Mouse (Mus musculus) spleen, postnatal 4 days (tissue): ENCODE results near the gene Mthfr.
"Not testable (repeated sequence)": the region's sequence is repeated elsewhere in the genome, so short reads cannot be mapped to it uniquely, and the experiment has no call there.

Experiments
- DNase-seq, 2 experiments: peaks; one replicate each; pipeline ENCODE4 v3.0.0; 2022; ENCODE audit warnings: low spot score in 2 of 2

Mthfr gene

DNA sequence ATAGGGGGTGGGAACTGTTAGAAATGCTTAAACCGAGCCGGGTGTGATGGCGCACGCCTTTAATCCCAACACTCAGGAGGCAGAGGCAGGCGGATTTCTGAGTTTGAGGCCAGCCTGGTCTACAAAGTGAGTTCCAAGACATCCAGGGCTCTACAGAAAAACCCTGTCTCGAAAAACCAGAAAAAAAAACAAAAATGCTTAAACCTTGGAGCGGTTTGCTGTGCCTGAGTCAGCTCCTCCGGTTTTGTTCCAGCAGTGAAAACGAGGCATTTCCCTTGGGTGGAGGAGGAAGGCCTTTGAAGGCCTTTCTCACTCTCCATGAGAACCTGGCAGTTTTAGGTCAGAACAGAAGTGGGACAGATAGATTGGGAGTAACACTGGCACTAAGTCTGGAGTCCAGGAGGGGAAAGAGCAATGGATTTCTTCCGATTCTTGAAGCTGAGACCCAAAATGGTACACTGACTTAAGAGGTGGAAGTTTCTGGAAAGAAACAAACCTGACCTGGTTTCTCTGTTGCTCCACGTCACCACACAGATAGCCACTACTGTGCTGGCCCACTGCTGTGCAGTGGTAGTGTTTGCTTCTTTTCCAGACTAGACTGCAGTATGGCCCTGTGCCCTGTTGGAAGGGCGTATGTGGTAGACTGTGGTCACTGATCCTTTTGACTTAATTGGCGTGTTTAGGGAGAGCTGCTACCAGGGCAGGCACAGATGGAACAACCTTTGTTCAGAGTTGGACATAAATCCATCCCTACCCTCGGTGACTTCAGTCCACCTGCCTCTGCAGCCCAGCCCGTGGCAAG, 1.4 kb downstream of the Mthfr start:
- DNase-seq: no peak

DNA sequence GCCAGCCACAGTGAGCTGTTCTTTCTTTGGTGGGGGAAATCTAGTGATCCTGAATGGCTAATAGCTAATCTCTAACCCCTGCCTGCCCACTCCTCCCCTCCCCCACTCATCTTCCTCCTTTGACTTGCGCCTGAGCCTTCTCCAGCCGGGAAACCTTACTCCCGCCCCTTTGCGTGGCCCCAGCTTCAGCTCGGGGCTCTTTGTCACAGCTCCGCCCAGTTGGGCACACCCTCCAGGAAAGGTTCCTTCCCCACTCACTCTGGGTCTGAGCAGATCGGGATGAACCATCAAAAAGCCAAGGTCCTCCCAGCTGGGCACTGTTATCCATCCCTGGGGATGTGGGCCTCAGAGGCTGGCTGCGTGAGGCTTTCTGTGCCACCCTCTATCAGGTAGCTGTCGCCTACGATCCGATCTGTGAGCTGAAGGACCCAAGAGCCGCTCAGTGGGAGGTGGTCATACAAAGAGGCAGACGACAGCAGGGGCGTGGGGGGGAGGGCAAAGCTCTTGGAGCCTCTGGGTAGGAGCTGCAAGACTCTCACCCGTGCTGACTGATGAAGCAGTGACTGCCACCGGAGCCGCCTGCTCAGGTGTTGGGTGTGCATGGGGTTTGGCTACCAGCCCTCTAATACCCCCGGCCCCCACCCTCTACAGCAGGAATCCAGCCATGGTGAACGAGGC, 2.2 kb downstream of the Mthfr start:
- peak; percentile 59 to 78 for DNase-seq

DNA sequence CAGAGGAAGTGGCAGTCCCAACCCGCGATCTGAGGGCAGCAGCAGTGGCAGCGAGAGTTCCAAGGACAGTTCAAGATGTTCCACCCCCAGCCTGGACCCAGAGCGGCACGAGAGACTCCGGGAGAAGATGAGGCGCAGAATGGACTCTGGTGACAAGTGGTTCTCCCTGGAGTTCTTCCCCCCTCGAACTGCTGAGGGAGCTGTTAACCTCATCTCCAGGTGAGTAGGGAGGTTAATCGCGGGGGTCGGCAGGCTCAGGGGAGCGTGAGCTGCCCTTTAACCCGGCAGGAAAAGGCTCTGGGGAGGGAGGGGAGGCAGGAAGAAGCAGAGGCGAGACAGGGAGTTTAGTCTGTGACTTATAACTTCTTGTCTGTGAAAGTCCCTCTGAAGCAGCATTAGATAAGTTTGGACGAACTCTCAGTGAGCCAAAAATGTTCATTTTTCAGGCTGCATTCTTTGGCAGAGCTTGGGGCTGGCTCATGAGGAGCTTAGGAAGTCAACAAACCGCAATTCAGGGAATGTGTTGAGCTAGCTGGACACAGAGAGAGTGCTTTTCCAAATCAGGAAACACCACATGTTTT, 2.8 kb downstream of the Mthfr start:
- peak in 1 of 2 experiments; percentile 73 for DNase-seq

DNA sequence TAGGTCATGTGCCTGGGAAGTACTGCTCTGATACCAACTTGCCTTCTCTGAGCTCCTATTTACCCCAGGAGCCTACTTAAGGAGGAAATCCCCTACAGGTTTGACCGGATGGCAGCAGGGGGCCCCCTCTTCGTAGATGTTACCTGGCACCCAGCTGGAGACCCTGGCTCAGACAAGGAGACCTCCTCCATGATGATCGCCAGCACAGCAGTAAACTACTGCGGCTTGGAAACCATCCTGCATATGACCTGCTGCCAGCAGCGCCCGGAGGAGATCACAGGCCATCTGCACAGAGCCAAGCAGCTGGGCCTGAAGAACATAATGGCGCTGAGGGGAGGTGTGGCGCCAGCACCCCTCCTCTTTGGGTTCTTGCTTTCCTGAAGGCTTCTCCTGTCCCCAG, 4.5 kb downstream of the Mthfr start:
- not testable (repeated sequence) for DNase-seq

DNA sequence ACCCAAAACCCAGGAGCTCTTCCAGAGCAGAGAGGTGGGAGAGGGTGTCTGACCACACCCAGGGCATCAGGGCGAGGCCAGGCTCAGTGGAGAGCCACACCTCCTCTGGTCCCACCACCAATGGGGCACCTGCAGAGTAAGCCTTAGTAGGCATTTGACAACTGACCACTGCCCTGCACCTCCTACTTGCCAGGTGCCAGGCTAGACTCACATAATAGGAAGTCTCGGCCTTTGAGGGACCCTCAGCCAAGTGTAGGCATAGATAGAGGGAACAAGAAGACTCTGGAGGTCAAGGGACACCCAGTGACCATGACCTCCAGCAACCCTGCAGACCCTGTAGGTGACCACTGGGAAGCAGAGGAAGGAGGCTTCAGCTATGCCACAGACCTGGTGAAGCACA, 5.2 kb downstream of the Mthfr start:
- DNase-seq: peak in 1 of 2 experiments; percentile 64

- peak in 1 of 2 experiments; percentile 60 for DNase-seq
Observed at GRCm38 (mm10) chr4:148046450-148047031, 7.7 kb downstream of the Mthfr start.

DNA sequence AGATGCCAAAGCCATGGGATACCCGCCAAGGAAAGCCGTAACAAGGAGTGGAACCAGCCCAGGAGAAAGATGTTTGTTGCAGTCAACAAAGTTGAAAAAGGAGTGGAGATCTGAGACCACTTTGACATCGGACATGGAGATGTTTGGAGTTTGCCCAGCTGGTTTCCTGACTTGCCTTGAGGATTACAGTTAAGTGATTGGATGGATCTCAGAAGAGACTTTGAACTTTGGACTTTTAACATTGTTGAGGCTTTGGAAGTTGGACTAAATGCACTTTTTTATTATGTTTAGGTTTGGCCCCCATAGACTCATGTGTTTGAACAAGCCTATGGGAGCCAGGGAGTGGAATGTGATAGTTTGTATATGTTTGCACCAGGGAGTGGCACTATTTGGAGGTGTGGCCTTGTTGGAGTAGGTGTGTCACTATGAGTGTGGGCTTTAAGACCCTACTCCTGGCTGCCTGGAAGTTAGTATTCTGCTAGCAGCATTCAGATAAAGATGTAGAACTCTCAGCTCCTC, 11.6 kb downstream of the Mthfr start:
- not testable (repeated sequence) for DNase-seq

- no peak for DNase-seq
Observed at GRCm38 (mm10) chr4:148051046-148051776, 12.3 kb downstream of the Mthfr start.

GRCm38 (mm10) chr4:148051886-148052285, 13.0 kb downstream of the Mthfr start:
- DNase-seq: no peak

DNA sequence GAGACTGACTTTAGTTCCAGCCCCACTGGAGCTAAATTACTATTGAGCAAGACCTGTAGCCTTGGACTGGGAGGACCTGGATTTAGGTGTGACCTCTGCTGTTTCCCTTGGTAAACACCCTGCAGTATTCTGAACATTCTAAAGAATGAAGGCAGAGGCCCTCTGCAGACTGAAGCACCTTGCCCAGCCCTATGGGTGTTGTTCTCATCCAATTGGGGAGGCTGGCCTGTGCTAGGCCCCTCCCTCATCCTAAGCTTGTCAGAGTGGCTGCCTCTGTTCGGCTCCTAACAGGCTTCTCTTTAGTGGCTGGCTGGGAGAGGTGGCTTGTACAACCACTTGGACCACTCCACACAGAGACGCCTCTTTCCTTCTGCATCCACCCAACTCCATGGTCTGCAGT, 14.1 kb downstream of the Mthfr start:
- DNase-seq: no peak

- no peak for DNase-seq
Observed at GRCm38 (mm10) chr4:148053417-148053920, 14.6 kb downstream of the Mthfr start.

- DNase-seq: no peak
Observed at GRCm38 (mm10) chr4:148054961-148055695, 16.3 kb downstream of the Mthfr start.

DNA sequence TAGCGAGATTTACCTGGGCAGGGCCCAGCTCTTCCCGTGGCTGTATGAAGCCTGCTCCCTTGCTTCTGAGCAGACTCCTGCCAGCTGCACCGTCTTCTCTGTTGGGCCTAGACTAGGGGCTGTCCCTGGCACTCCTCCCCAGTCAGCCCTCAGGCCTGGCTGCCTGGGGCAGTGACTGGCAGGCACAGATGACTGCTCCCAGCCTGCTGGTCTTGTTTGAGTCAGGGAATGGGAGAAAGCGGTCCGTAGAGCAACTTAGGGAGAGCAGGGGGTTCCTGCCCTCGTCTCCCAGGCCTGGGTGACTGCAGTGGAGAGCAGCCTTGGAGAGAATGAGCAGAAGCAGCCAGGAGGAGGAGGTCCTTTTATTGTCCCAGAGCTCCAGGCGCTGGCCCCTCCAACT, 17.4 kb downstream of the Mthfr start:
- no peak for DNase-seq

- DNase-seq: no peak
Observed at GRCm38 (mm10) chr4:148056801-148057200, 17.9 kb downstream of the Mthfr start.

DNA sequence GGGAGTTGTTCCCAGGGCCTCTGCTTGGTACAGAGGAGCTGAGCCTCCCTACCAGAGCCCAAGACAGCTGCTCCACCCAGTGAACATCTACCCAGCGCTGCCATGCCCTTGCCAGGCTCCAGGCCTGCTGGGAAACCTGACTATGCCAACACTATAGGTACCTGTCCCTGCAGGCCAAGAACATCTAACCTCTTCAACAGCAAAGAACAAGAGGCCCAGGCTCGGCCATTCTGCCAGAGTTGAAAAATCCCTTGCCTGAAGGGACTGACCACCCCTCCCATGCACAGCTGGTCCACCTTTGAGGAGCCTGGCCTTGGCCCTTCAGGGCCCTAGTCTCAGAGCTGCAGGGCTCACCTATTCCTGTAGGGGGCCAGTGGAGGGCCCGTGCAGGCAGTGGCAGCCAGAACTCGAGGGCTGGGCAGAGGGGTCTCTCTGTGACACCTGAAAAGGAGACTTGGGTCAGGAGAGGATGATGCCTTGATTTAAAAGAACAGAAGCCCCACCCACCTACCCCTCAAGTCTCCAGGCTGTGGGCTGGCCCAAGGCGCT, 18.9 kb downstream of the Mthfr start:
- DNase-seq: no peak

- DNase-seq: no peak
Observed at GRCm38 (mm10) chr4:148058218-148058819, 19.4 kb downstream of the Mthfr start.

GRCm38 (mm10) chr4:148058993-148059392, 20.1 kb downstream of the Mthfr start:
- DNase-seq: no peak

DNA sequence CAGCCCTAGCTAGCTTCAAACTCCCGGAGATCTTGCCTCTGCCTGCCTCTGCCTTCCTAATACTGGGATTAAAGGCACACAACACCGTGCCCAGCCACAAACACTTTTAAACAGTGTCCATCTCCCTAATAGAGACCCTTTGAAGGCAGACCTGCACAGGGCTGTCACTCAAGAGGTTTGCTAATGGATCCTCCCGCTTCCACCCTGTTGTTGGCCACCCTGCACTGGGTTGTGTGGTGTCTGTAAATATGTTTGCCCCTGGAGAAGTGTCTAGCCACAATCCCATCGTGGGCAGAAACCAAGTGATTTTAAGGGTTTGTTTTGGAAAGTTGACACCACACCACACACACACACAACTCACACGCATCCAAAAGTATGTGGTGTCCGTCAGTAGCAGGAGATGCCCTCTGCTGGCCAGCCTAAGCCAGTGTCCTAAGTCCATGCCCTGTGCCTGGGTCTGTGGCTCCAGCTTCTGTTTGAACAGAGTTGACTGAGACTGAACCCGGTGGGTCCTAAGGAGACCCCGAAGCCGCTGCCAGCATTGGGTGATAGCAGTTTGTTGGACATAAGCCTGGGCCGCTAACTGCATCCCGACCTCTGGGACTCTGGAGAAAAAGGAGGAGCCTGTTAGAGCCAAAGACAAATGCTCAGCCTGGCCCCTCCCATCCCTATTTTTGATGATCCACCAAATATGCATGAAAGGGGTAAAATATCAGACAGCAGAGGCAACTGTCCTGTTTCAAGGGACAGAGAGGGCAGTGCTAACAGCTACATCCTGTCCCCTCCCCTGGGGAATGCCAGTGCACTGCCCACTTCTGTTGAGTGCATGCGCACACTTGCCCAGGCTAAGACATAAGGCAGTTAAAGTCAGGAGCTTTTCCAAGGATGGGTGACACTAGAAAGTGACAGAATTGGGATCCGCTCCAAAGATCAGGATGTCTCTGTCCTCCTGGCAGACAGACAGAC, 21.5 kb downstream of the Mthfr start:
- DNase-seq: no peak

DNA sequence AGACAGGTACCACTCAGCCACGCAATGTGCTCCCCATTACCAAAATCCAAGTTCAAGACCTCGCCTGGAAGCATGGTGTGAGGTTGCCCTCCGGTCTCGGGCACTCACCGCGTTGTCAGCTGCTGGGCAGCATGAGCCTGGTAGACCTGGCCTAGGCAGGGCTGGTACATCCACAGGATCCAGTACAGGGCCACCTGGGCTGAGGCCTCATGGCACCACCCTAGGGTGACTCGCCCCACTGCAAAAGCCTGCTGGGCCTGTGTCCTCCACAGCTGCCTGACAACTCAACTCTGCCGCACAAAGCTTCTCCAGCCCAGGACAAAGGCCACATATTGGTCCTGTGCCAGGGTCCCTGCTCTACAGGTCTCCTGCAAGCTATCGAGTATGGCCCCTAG, 22.2 kb downstream of the Mthfr start:
- no peak for DNase-seq
